Comparison of ENCODE assay signal across 8 mouse cellular contexts in genomic region chrX:48462297-48462696, GRCm38 (mm10). TPM values are rescaled to one million over a fixed set of nuclear protein-coding genes. Genes with fewer than 3 reads are reported as not detected.
DNase-seq lines count a peak whose midpoint lies in the region; ATAC-seq and TF ChIP-seq lines count a peak whose summit lies in the region.

No protein-coding gene starts in this region.

- no peaks in the 10 kb centered on the region for H3K36me3 ChIP-seq in liver, adult 2 months (ENCODE audit: control insufficient read depth, insufficient read depth, low read length)
- no peaks in the 10 kb centered on the region for H3K36me3 ChIP-seq in embryonic facial prominence, embryonic 15.5 days
- H3K36me3 ChIP-seq in limb, embryonic 11.5 days (ENCODE audit: control insufficient read depth, insufficient read depth, low read length): no peaks in the 10 kb centered on the region

- ATAC-seq in embryonic facial prominence, embryonic 15.5 days (ENCODE audit: insufficient number of reproducible peaks, low FRiP score, low TSS enrichment, low read depth): no peak
- ATAC-seq in limb, embryonic 11.5 days (ENCODE audit: insufficient number of reproducible peaks, low FRiP score, low TSS enrichment, low read depth): peak; percentile 35; the same call in 1 of the 2 replicates
- ATAC-seq in megakaryocyte-erythroid progenitor cell, adult 5-6 weeks (replicated peaks; ENCODE audit: low FRiP score, low TSS enrichment, poor library complexity, severe bottlenecking): no peak

- H3K9ac ChIP-seq in liver, adult 2 months (ENCODE audit: low read depth, low read length): no peak overlapping the region
- no peak overlapping the region for H3K9ac ChIP-seq in embryonic facial prominence, embryonic 15.5 days
- no peak overlapping the region for H3K9ac ChIP-seq in limb, embryonic 11.5 days (ENCODE audit: low read length)

- H3K27me3 ChIP-seq in liver, adult 2 months (ENCODE audit: control insufficient read depth, insufficient read depth, low read length): no peaks in the 10 kb centered on the region
- H3K27me3 ChIP-seq in embryonic facial prominence, embryonic 15.5 days: no peaks in the 10 kb centered on the region
- H3K27me3 ChIP-seq in limb, embryonic 11.5 days (ENCODE audit: control insufficient read depth, insufficient read depth, low read length): no peaks in the 10 kb centered on the region

- WGBS in liver, adult 2 months: 27% methylated on average over 4 of the region's 4 CpGs
- 26% methylated on average over 4 of the region's 4 CpGs for WGBS in embryonic facial prominence, embryonic 15.5 days
- WGBS in limb, embryonic 11.5 days: 32% methylated on average over 4 of the region's 4 CpGs
- 26% methylated on average over 4 of the region's 4 CpGs for WGBS in olfactory bulb, adult 2 months

- no peak for DNase-seq in liver, adult 2 months (ENCODE audit: extremely low read depth, low read depth, low spot score)
- DNase-seq in liver: no peak
- no peak for DNase-seq in limb, embryonic 11.5 days (ENCODE audit: low spot score)
- DNase-seq in gastrocnemius, postnatal 36 days: no peak
- no peak for DNase-seq in layer of hippocampus, postnatal 14 days (ENCODE audit: low spot score in 2 of 2)

- peak overlapping the region; percentile 22; the same call in 1 of the 2 replicates for H3K4me3 ChIP-seq in liver, adult 2 months (ENCODE audit: insufficient read depth, low read depth, low read length)
- peak overlapping the region; percentile 45 for H3K4me3 ChIP-seq in embryonic facial prominence, embryonic 15.5 days (replicated peaks)
- no peak overlapping the region for H3K4me3 ChIP-seq in limb, embryonic 11.5 days (ENCODE audit: low read depth, low read length)
- peak overlapping the region; percentile 58 for H3K4me3 ChIP-seq in olfactory bulb, adult 2 months (ENCODE audit: insufficient read depth, low read depth, low read length)

- TF ChIP-seq POLR2A in liver, adult 2 months (IDR thresholded peaks at IDR 0.05; ENCODE audit: extremely low read depth, insufficient read depth, low read length): no peak
- no peak for TF ChIP-seq POLR2A in olfactory bulb, adult 2 months (IDR thresholded peaks at IDR 0.05; ENCODE audit: insufficient read depth, low read depth, low read length)

- H3K9me3 ChIP-seq in embryonic facial prominence, embryonic 15.5 days (replicated peaks): no peaks in the 10 kb centered on the region
- H3K9me3 ChIP-seq in limb, embryonic 11.5 days (ENCODE audit: control insufficient read depth, low read length): no peaks in the 10 kb centered on the region

- no peaks in the 10 kb centered on the region for H3K4me1 ChIP-seq in liver, adult 2 months (ENCODE audit: control insufficient read depth, insufficient read depth, low read length)
- H3K4me1 ChIP-seq in embryonic facial prominence, embryonic 15.5 days: no peaks in the 10 kb centered on the region
- H3K4me1 ChIP-seq in limb, embryonic 11.5 days (ENCODE audit: control insufficient read depth, insufficient read depth, low read length): no peaks in the 10 kb centered on the region
- H3K4me1 ChIP-seq in olfactory bulb, adult 2 months (ENCODE audit: control insufficient read depth, insufficient read depth, low read length): peaks cover 10% of the 10 kb centered on the region

- H3K27ac ChIP-seq in liver, adult 2 months (replicated peaks; ENCODE audit: insufficient read depth, low read depth, low read length): no peak overlapping the region
- H3K27ac ChIP-seq in embryonic facial prominence, embryonic 15.5 days (replicated peaks): peak overlapping the region; percentile 58; the same call in 1 of the 2 replicates
- H3K27ac ChIP-seq in limb, embryonic 11.5 days (replicated peaks; ENCODE audit: low read depth, low read length): no peak overlapping the region
- no peak overlapping the region for H3K27ac ChIP-seq in olfactory bulb, adult 2 months (ENCODE audit: insufficient read depth, low read depth, low read length)

- intact Hi-C loops in gastrocnemius, postnatal 36 days (cut with DNase I): loop anchor here (2.0 kb wide), 1 partner anchor 39 kb away; no protein-coding TSS in a partner anchor

- H3K4me2 ChIP-seq in embryonic facial prominence, embryonic 15.5 days (replicated peaks): peak overlapping the region; percentile 60
- peak overlapping the region; percentile 49 for H3K4me2 ChIP-seq in limb, embryonic 11.5 days (ENCODE audit: low read depth, severe bottlenecking)

- TF ChIP-seq CTCF in liver, adult 2 months (IDR thresholded peaks at IDR 0.05; ENCODE audit: low read depth, low read length): no peak
- no peak for TF ChIP-seq CTCF in olfactory bulb, adult 2 months (IDR thresholded peaks at IDR 0.05; ENCODE audit: insufficient read depth, low read depth, low read length)

- no peaks in the 10 kb centered on the region for H3K79me2 ChIP-seq in liver, adult 2 months (ENCODE audit: control insufficient read depth, insufficient read depth, low read length)

RNA-seq across cellular contexts. Expression of gene Elf4, which starts 0.6 kb away (rescaled TPM):
- total RNA-seq in liver, adult 2 months (2014; rRNA removed): 0.46 and 0.67 TPM in 2 replicates
- 0.57 and 1.5 TPM in 2 replicates for polyA plus RNA-seq in liver, adult 2 months (2012; rRNA removed)
- 6.5 and 7.3 TPM in 2 replicates for polyA plus RNA-seq in embryonic facial prominence, embryonic 15.5 days (2015; fragmentation: Nextera tagmentation; extraction: Ambion mirVana)
- polyA plus RNA-seq in limb, embryonic 11.5 days (2014; fragmentation: Nextera tagmentation; extraction: Ambion mirVana): 2.4 and 2.6 TPM in 2 replicates
- polyA plus RNA-seq in olfactory bulb, adult 2 months (2012; ENCODE audit: insufficient read depth, insufficient read length, low replicate concordance, missing spikeins): not detected in 2 replicates
- total RNA-seq in gastrocnemius, postnatal 36 days (2021): 1 to 10 TPM; 1.9 to 2.0 TPM
- total RNA-seq in layer of hippocampus, postnatal 14 days (2021): 1 to 10 TPM in 1 of 2 experiments, under 1 TPM in 1; 0.98 to 1.2 TPM
- total RNA-seq in megakaryocyte-erythroid progenitor cell, adult 5-6 weeks (2014; fragmentation: Nextera tagmentation): 24.2 and 26.0 TPM in 2 replicates
- total RNA-seq in megakaryocyte-erythroid progenitor cell, adult 5-6 weeks (2017): 7.9 and 11.8 TPM in 2 replicates

RNA-seq across cellular contexts. Expression of gene Aifm1, which starts 51.1 kb away (rescaled TPM):
- 72.1 and 90.0 TPM in 2 replicates for total RNA-seq in liver, adult 2 months (2014; rRNA removed)
- polyA plus RNA-seq in liver, adult 2 months (2012; rRNA removed): 31.4 and 39.7 TPM in 2 replicates
- polyA plus RNA-seq in embryonic facial prominence, embryonic 15.5 days (2015; fragmentation: Nextera tagmentation; extraction: Ambion mirVana): 57.2 and 60.8 TPM in 2 replicates
- 85.8 and 94.2 TPM in 2 replicates for polyA plus RNA-seq in limb, embryonic 11.5 days (2014; fragmentation: Nextera tagmentation; extraction: Ambion mirVana)
- not detected in 2 replicates for polyA plus RNA-seq in olfactory bulb, adult 2 months (2012; ENCODE audit: insufficient read depth, insufficient read length, low replicate concordance, missing spikeins)
- 10 to 100 TPM; 39.0 to 44.7 TPM for total RNA-seq in gastrocnemius, postnatal 36 days (2021)
- 10 to 100 TPM; 29.9 to 33.2 TPM for total RNA-seq in layer of hippocampus, postnatal 14 days (2021)
- 68.2 and 74.1 TPM in 2 replicates for total RNA-seq in megakaryocyte-erythroid progenitor cell, adult 5-6 weeks (2014; fragmentation: Nextera tagmentation)
- 110 and 155 TPM in 2 replicates for total RNA-seq in megakaryocyte-erythroid progenitor cell, adult 5-6 weeks (2017)

RNA-seq across cellular contexts. Expression of gene Rab33a, which starts 56.8 kb away (rescaled TPM):
- 0.27 TPM in 1 of 2 replicates, not detected in the other for total RNA-seq in liver, adult 2 months (2014; rRNA removed)
- polyA plus RNA-seq in liver, adult 2 months (2012; rRNA removed): 0.12 TPM in 1 of 2 replicates, not detected in the other
- polyA plus RNA-seq in embryonic facial prominence, embryonic 15.5 days (2015; fragmentation: Nextera tagmentation; extraction: Ambion mirVana): 3.3 and 3.5 TPM in 2 replicates
- 4.7 and 5.5 TPM in 2 replicates for polyA plus RNA-seq in limb, embryonic 11.5 days (2014; fragmentation: Nextera tagmentation; extraction: Ambion mirVana)
- polyA plus RNA-seq in olfactory bulb, adult 2 months (2012; ENCODE audit: insufficient read depth, insufficient read length, low replicate concordance, missing spikeins): not detected in 2 replicates
- total RNA-seq in gastrocnemius, postnatal 36 days (2021): not detected
- total RNA-seq in layer of hippocampus, postnatal 14 days (2021): 10 to 100 TPM; 28.0 to 30.7 TPM
- total RNA-seq in megakaryocyte-erythroid progenitor cell, adult 5-6 weeks (2014; fragmentation: Nextera tagmentation): 0.50 and 1.4 TPM in 2 replicates
- not detected in 2 replicates for total RNA-seq in megakaryocyte-erythroid progenitor cell, adult 5-6 weeks (2017)

Comparison
In these comparisons a context has a peak if more than half of its experiments do, and no peak if none do; other contexts are left out.
1. RNA of gene Rab33a, which starts 56.8 kb away (total RNA-seq): 28.0 to 30.7 TPM in layer of hippocampus, postnatal 14 days; 0.50 to 1.4 TPM in megakaryocyte-erythroid progenitor cell, adult 5-6 weeks, not detected in gastrocnemius, postnatal 36 days and 0.27 TPM in liver, adult 2 months; every median in the first group is over 10 times any median in the second.